ENCODE assay signal across 32 mouse cellular contexts in genomic region chrX:47010087-47010486, GRCm38 (mm10).
"Had no signal": no experiment of that assay in that cellular context is flagged by ENCODE, and none has a peak within 500 bp of the region (broad histone marks: within the 10 kb centered on the region; RNA-seq: fewer than 3 reads in every experiment).

No protein-coding gene starts in this region.

- H3K27ac ChIP-seq: heart, adult 2 months; heart, embryonic 10.5 days; heart, embryonic 13.5 days; heart, embryonic 15.5 days; hindbrain, embryonic 10.5 days; hindbrain, embryonic 12.5 days; hindbrain, embryonic 13.5 days; hindbrain, embryonic 14.5 days; hindbrain, embryonic 15.5 days; hindbrain, postnatal 0 days; intestine, embryonic 15.5 days; kidney, embryonic 15.5 days; kidney, postnatal 0 days; layer of hippocampus, adult 2 months had no signal

- H3K4me2 ChIP-seq: heart, embryonic 11.5 days; heart, embryonic 12.5 days; heart, embryonic 13.5 days; heart, embryonic 15.5 days; hindbrain, embryonic 12.5 days; hindbrain, embryonic 13.5 days; hindbrain, embryonic 14.5 days; hindbrain, embryonic 15.5 days; intestine, embryonic 15.5 days; kidney, embryonic 15.5 days had no signal

- ATAC-seq: hindbrain, embryonic 16.5 days; hindbrain, postnatal 0 days; inflammation-experienced regulatory T-cells, adult 6 months had no signal

- H3K9me3 ChIP-seq: heart, embryonic 10.5 days; heart, embryonic 12.5 days; heart, embryonic 13.5 days; heart, embryonic 15.5 days; hindbrain, embryonic 10.5 days; hindbrain, embryonic 12.5 days; hindbrain, embryonic 13.5 days; hindbrain, embryonic 15.5 days; intestine, embryonic 15.5 days; kidney, embryonic 15.5 days had no signal

- H3K4me3 ChIP-seq: heart, adult 2 months; heart, embryonic 10.5 days; heart, embryonic 12.5 days; heart, embryonic 13.5 days; heart, embryonic 15.5 days; hindbrain, embryonic 10.5 days; hindbrain, embryonic 12.5 days; hindbrain, embryonic 13.5 days; hindbrain, embryonic 15.5 days; intestine, embryonic 15.5 days; kidney, embryonic 15.5 days; layer of hippocampus, adult 2 months had no signal

- H3K27me3 ChIP-seq: heart, embryonic 12.5 days; heart, embryonic 13.5 days; heart, embryonic 15.5 days; hindbrain, embryonic 12.5 days; hindbrain, embryonic 13.5 days; hindbrain, embryonic 15.5 days; intestine, embryonic 15.5 days; kidney, embryonic 15.5 days had no signal

- H3K36me3 ChIP-seq: heart, embryonic 10.5 days; heart, embryonic 12.5 days; heart, embryonic 13.5 days; heart, embryonic 15.5 days; hindbrain, embryonic 10.5 days; hindbrain, embryonic 12.5 days; hindbrain, embryonic 13.5 days; hindbrain, embryonic 15.5 days; intestine, embryonic 15.5 days; kidney, embryonic 15.5 days had no signal

- DNase-seq: heart, adult 2 months; heart, postnatal 10 days; heart, postnatal 14 days; heart, postnatal 36 days; heart, postnatal 4 days; kidney, adult 11 months; kidney, adult 18-20 months; kidney, adult 2 months; kidney, adult 8-10 months; kidney, adult 9 months; kidney, postnatal 14 days; kidney, postnatal 25 days; kidney, postnatal 36 days; kidney, postnatal 4 days; layer of hippocampus, adult 9-11 months had no signal

- H3K9ac ChIP-seq: heart, embryonic 12.5 days; heart, embryonic 13.5 days; heart, embryonic 15.5 days; hindbrain, embryonic 12.5 days; hindbrain, embryonic 13.5 days; hindbrain, embryonic 14.5 days; hindbrain, embryonic 15.5 days; intestine, embryonic 15.5 days; kidney, embryonic 15.5 days had no signal

- H3K4me1 ChIP-seq: heart, embryonic 10.5 days; heart, embryonic 12.5 days; heart, embryonic 13.5 days; heart, embryonic 15.5 days; hindbrain, embryonic 10.5 days; hindbrain, embryonic 12.5 days; hindbrain, embryonic 13.5 days; hindbrain, embryonic 15.5 days; intestine, embryonic 15.5 days; kidney, embryonic 15.5 days had no signal
